Mouse (Mus musculus) MEL (cell line): ENCODE results near the gene Tmem175.

ENCODE experiments used
- CTCF ChIP-seq, 3 experiments: IDR thresholded peaks in 2 of 3; conservative IDR thresholded peaks in 1 of 3; 2 replicates each; pipeline ENCODE4 v1.5.1; 2011 to 2012; ENCODE audit warnings: low read length in 3 of 3, low read depth in 2 of 3, mild to moderate bottlenecking in 2 of 3, improper control_type of control experiment in 1 of 3, inconsistent platforms in 1 of 3, mixed read lengths in 1 of 3, moderate library complexity in 1 of 3; ENCODE audit not compliant: control insufficient read depth in 1 of 3, insufficient read depth in 1 of 3, poor library complexity in 1 of 3, severe bottlenecking in 1 of 3
- EP300 ChIP-seq, 2 experiments: IDR thresholded peaks; 2 replicates each; pipeline ENCODE4 v1.6.1; 2011; ENCODE audit warnings: improper control_type of control experiment in 2 of 2, low read length in 2 of 2, low read depth in 1 of 2, mild to moderate bottlenecking in 1 of 2
- GABPA ChIP-seq: IDR thresholded peaks from 2 replicates; pipeline ENCODE4 v1.6.1; 2012; ENCODE audit warnings: low read depth, mild to moderate bottlenecking, inconsistent platforms, low read length, improper control_type of control experiment, moderate library complexity
- NELFE ChIP-seq: IDR thresholded peaks from 2 replicates; pipeline ENCODE4 v1.6.1; 2011; ENCODE audit warnings: low read depth, low read length, improper control_type of control experiment
- POLR2AphosphoS2 ChIP-seq: IDR thresholded peaks from 2 replicates; pipeline ENCODE4 v1.6.1; 2011; ENCODE audit warnings: low read length, improper control_type of control experiment
- ZMIZ1 ChIP-seq: IDR thresholded peaks from 2 replicates; pipeline ENCODE4 v1.6.1; 2012; ENCODE audit warnings: low read depth, mild to moderate bottlenecking, inconsistent platforms, low read length, improper control_type of control experiment, moderate library complexity

DNA sequence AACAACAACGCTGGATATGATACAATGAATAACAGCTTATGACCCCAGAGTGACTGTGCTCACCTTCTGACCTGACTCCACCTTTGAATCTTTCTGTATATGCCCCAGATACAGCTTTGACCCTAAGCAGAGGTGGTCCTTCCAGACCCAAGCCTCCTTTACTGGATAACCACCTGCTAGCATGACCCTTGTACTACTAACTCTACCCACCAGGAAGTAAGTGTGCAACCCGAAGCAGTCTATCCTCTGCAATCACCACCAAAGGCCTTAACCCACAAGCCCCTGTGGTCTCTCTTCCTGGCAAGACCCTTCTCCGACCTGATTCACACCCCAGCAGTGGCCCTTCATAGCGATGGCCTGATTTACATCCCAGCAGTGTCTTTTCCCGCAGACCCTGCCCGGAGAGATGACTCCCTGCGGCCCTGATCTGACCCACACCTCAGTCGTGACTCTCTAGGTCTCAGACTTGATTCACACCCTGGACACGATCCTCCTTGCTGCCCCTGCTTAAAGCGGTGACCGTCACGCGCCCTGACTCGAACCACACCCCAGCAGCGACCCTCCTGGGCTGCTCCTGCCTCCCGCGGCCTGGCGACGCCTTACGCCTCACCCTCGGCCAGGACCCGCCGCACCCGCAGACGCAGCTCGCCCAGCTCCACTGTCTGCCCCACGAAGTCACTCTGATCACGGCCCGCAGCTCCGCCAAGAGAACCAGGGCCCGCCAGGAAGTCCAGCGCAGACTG lies 508 bp upstream of the Tmem175 start:
- TF ChIP-seq POLR2AphosphoS2 (no peak), CTCF (IDR thresholded peaks at IDR 0.05 in 2 of 3, conservative IDR thresholded peaks at IDR 0.05 in 1 of 3; ENCODE audit: control insufficient read depth in 1 of 3, insufficient read depth in 1 of 3, low read depth in 2 of 3, low read length in 3 of 3, poor library complexity in 1 of 3, severe bottlenecking in 1 of 3) (0 out of 6 replicates have a peak, but pooled peaks of 1 of the 3 experiments have one; percentile 3), GABPA (no peak), NELFE (no peak), ZMIZ1 (no peak), EP300 (IDR thresholded peaks at IDR 0.05; ENCODE audit: low read depth in 1 of 2, low read length in 2 of 2) (no peak)
